Mouse (Mus musculus): ENCODE data around the gene Cacna1h.

Gene Cacna1h

DNA sequence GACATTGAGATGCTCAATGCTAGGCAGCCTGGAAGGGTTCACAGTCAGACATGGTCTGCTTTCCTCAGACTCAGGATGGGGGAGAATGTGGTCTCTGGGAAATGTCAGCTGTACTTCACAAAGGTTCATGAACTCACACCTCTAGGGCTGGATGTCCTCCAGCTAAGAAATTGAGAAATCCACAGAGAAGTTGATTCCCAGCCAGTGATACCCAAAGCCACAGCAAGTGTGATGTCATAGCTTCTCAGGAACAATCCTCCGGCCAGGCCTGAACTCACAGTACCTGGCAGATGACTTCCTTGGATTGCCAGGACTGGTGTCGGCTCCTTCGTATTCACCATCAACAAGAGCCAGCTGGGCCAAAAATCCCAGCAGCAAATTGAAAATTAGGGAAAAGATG is 12.3 kb upstream of the Cacna1h start:
- DNase-seq (ENCODE audit: low read depth): no peak

DNA sequence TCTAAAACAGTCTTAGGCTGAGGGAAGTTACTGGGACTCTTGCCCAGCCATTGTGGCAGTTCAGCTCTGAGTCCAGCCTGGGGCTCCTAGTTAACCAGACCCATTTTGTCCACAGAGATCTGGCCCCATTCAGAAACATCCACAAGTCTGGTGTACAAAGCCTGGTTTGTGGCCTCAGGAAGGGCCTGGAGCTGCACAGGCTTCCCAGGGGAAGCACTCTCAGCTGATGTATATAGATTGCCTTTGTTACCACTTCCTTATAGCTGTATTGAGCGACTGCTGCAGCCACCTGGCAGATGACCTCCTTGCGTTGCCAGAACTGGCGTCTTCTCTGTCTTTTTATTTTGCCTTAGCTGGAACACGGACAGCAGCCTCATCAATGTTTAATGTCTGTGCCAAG is 11.5 kb upstream of the Cacna1h start:
- no peak for DNase-seq (ENCODE audit: low read depth)

DNA sequence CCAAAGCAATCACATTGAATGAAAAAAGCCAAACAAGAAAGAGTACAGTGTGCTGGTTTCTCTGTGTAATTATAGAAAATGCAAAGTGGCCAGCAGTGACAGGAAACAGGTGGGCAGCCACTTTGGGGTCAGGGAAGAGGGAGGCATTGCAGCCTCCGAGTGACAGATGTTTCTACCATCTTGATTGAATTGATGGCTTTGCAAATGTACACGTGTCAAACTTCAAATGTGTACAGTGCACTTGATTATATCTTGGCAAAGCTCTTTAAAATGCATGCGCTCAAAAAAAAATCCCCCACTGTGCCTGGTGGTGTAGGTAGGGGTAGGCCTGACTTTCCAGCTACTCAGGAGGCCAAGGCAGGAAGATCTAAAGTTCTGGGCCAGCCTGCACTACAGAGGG is 9.3 kb upstream of the Cacna1h start:
- DNase-seq (ENCODE audit: low read depth): no peak

DNA sequence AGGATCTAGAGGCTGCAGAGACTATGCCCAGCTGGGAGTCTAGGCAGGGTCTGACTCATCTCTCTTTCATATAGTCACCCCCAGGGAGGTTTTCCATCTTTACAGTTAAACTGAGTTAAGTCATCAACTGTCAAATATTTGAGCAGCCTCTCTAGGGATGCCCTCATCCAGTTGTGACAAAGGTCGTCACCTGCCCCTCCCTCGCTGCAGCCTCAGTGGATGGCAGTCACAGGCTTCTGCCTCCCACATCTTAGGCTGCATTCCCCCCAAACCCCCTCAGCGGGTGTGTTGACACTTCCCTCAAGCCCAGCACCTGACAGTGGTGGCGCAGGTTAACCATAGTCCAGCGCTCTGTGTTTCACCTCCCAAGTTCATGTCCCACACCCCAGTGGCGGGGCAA is 7.8 kb upstream of the Cacna1h start:
- DNase-seq (ENCODE audit: low read depth): no peak

GRCm38 (mm10) chr17:25433223-25433616 is 363 bp downstream of the Cacna1h start:
- DNase-seq (ENCODE audit: low read depth): no peak

- DNase-seq (ENCODE audit: low read depth): no peak
These were observed 976 bp downstream of the Cacna1h start for GRCm38 (mm10) chr17:25432433-25433181.

GRCm38 (mm10) chr17:25430534-25430933 is 3.0 kb downstream of the Cacna1h start:
- DNase-seq (ENCODE audit: low read depth): no peak

DNA sequence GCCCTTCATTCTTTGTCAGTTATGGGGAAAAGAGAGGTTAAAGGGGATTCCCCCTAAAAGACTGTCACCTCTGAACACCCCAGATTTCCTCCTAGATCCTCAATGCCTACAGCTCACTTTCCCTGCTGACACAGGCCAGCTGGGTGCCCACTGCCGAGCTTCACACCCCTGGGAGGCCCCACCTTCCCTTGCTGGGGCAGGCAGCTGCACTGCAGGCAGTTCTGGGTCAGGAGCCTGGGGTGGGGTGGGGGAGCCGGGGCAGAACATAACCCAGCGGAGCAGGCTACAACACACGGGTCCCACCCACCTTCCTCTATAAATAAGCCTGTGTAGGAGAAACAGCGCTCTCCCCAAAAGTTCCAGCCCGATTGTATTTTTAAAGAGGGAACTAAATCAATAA is 3.7 kb downstream of the Cacna1h start:
- DNase-seq (ENCODE audit: low read depth): no peak

- DNase-seq (ENCODE audit: low read depth): no peak
These were observed 4.3 kb downstream of the Cacna1h start for GRCm38 (mm10) chr17:25429240-25429639.

DNA sequence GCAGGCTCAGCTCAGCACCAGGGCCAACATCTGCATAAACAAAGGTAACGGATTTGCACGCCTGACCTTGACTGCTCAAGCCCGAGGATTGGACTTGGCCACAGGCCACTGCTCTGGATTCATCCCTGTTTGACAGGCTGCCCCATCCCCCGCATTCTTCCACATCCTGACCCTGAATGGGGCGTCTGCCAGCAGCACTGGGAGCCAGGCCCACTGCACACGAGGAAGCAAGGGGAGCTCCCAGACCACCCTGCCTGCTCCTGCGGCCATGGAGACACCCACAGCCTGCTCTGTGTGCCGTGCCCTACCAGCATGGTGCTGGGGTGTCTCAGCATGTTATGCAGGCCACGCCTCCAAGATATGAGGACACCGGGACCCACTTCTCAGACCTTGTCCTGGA is 6.1 kb downstream of the Cacna1h start:
- DNase-seq (ENCODE audit: low read depth): no peak

GRCm38 (mm10) chr17:25425996-25426395 is 7.6 kb downstream of the Cacna1h start:
- no peak for DNase-seq (ENCODE audit: low read depth)

DNA sequence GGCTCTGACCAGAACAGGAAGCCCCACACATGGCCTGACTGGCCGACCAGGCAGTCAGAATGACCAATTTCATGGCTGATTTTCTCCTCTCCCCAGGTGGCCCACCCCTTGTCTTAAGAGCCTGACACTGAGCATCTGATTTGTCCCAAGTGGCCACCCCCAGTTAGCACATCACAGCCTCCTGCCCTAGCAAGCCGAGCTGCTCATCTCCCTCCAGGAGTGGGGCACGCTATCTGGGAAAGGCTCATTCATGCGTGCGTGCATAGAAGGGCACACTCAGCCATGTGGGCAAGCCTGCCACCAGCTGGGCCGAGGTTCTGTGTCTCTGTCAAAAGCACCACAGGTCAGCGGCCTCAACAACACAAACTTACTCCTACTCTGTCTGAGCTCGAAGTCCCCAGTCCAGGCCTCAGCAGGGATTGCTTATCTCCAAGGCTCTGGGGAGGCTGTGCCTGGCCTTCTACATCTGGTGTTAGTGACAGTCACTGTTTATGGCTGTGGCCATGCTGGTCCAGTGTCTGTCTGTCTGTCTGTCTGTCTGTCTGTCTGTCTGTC is 9.0 kb downstream of the Cacna1h start:
- no peak for DNase-seq (ENCODE audit: low read depth)

GRCm38 (mm10) chr17:25420998-25421397 is 12.6 kb downstream of the Cacna1h start:
- DNase-seq (ENCODE audit: low read depth): no peak

GRCm38 (mm10) chr17:25418926-25419325 is 14.7 kb downstream of the Cacna1h start:
- DNase-seq (ENCODE audit: low read depth): no peak

- no peak for DNase-seq (ENCODE audit: low read depth)
These were observed 15.6 kb downstream of the Cacna1h start for GRCm38 (mm10) chr17:25417990-25418389.

DNA sequence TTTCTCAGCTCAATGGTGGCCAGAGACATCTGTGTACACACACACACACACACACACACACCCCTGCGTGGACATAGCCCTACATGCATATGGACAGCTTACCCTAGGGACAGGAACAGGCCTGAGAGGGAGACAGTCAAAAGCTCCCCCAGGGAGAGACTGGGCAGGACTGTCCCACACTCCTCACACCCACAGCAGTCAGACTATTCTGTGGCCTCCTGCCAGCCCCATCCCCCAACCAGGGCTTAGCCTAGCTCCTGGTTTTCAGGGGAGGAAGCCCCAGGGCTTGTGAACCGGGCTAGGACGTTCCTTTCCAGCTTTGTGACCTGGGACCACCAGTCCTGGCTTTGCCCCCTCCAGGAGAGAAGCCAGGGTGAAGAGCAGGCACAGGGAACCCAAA is 17.4 kb downstream of the Cacna1h start:
- DNase-seq (ENCODE audit: low read depth): no peak

- DNase-seq (ENCODE audit: low read depth): no peak
These were observed 18.1 kb downstream of the Cacna1h start for GRCm38 (mm10) chr17:25415421-25415913.

DNA sequence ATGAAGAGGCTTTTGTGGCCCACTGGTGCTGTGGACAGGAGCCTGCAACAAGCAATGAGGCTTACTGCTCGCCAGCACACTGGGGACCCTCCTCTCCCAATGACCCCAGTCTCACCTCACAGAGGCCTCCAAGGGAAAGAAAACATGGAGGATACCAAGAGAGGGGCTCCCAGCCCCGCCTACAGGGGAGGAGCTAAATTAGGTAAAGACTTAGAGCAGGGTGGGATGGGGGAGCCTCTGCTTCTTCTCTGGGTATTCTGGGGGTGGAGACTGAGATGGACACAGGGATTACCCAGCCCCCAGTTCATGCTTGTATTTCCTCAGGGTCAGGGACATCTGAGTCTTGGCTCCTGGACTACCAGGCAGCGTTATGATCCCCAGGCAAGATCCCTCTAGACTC is 18.7 kb downstream of the Cacna1h start:
- DNase-seq (ENCODE audit: low read depth): no peak

GRCm38 (mm10) chr17:25414209-25414608 is 19.4 kb downstream of the Cacna1h start:
- no peak for DNase-seq (ENCODE audit: low read depth)

GRCm38 (mm10) chr17:25411251-25411650 is 22.3 kb downstream of the Cacna1h start:
- no peak for DNase-seq (ENCODE audit: low read depth)

- DNase-seq (ENCODE audit: low read depth): no peak
These were observed 22.8 kb downstream of the Cacna1h start for GRCm38 (mm10) chr17:25410786-25411185.

GRCm38 (mm10) chr17:25410180-25410579 is 23.4 kb downstream of the Cacna1h start:
- no peak for DNase-seq (ENCODE audit: low read depth)

DNA sequence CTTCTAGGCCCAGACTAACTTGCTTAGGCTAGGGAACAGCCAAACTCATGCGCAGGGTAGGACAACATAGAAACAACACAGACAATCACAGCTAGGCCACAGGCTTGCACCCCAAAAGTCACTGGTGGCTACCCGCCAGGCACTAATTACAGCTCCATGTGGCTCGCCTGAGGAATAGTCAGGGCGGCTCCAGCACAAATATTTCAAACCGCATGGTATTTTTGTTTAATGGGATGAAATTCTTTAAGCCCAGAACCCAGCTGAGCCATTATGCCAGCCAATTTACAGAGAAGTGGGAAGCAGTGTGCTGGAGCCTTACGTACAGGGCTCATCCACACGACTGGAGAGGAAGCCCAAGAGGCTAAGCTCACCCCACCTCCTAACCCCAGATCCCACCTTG is 24.0 kb downstream of the Cacna1h start:
- DNase-seq (ENCODE audit: low read depth): no peak

Measured in c-Kit-positive CD71-negative TER-119-negative erythroid progenitor cells, embryonic 14.5 days (primary cell).